Mouse (Mus musculus): Measurements from ENCODE around the gene Dapk3.
"Not testable (repeated sequence)": the region's sequence is repeated elsewhere in the genome, so short reads cannot be mapped to it uniquely, and the experiment has no call there.

Dapk3 gene

DNA sequence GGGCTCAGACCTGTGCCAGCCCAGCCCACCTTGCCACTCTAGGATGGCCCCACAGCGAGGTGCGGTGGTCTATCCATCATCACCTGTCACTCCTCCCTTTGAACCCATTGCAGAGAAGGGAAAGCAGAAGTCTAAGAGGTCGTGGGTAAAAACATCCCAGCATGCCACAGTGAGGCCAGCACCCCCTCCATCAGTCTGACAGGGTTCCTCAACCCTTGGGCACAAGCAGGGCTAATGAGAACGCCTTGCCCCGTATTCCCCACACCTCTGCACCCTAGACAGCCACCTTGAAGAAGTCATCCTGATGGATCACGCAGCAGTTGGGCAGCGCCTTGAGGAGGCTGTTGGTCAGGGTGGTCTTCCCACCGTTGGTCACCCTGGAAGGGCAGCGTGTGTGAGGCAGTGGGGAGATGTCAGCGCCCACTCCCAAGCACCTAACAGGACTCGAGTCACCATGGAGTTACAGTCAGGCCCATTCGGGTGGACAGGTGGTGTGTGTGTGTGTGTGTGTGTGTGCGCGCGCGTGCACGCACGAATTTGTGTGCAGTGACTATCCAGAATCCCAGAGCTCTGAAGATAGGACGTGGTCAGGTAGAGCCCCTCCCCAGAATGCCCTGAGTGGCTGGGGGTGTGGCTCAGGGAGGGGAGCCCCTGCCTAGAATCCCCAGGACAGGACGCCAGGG is 17.9 kb downstream of the Dapk3 start:
- no peak for DNase-seq (ENCODE audit: low spot score)

DNA sequence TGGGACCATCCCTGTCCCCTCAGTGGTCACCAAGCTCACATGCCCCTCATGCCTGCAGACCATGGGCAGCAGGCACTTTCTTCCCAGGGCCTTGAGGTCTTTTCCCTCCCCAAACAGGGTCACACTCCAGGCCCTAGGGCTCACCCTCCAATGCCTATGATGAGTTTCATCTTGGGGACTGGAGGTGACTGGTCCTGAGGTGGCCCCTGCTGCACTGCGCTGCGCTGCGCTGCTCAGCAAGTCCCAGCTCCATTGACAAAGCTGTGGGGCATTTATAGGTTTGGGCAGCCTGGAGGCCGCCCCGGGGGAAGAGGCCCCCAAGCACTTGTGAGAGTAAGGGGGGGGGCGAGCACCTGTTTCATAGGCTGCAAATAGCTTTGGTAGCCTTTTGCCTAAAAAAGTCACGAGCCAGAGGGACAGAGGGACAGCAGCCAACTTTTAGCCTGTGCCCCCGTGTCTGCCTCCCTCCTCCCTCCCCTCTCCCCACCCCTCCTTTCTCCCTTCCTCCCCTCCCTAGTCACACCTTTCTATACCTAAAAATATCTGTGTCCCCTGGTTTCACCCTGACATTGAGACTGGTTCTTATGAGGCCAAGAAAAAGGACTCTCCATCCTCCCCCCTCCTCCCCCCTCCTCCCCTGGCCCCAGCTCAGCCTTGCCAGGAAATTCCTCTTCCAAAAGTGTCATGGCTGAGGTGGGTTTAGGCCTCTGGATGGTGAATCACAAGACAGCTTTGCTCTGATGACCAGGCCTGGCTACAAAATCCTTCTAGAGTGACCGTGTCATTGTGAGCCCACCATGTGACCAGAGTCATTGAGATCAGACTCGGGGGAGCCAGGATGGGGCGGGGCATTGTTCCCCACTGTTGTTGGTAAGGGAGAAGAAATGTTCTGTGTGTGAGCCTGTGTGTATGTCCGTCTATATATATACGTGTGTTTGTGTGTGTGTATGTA is 19.3 kb downstream of the Dapk3 start, which contains the start of gene Nmrk2:
Gene Nmrk2 (minus strand): TSS at position 245 of the 952 bp plus-strand sequence.
- DNase-seq (ENCODE audit: low spot score), result no peak

DNA sequence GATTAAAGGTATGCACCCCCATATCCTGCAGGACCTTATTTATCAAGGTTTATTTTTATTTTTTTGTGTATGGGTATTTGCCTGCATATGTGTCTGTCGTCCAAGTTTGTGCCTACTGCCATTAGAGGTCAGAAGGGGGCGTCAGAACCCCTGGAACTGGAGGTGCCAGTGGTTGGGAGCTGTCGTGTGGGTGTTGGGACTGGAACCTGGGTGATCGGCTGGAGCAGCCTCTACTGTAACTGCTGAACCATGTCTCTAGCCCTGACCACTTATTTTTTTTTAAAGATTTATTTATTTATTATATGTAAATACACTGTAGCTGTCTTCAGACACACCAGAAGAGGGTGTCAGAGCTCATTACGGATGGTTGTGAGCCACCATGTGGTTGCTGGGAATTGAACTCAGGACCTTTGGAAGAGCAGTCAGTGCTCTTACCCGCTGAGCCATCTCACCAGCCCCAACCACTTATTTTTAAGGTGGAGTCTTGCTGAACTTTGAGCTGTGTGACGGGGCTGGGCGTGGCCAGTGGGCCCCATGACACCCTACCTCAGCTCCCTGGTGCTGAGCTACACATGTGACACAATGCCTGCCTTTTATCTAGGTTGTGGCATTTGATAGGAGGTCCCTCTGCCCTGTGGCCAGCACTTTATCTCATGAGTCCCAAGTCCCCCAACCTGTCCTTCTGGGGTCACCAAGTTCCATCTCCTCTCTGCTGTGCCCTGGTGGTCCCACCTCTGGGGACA is 20.3 kb downstream of the Dapk3 start:
- DNase-seq (ENCODE audit: low spot score), result no peak

DNA sequence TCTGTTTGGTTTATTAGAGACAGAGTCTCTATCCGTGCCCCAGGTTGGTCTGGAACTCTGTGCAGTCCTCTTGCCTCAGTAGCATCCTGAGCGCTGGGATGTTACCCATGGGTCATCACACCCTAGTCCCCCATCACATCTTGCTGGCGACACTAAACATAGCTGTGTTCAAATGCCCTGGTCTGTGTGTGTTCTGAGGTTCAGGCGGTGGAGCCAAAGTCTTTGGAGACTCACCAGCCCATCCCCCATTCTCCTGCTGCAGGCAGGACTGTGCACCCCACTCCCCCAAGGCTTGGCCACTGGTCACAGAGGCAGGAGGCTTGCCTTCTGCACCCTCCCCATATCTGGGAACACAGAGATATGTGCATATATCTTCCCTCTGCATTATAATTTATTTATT is 21.3 kb downstream of the Dapk3 start:
- DNase-seq (ENCODE audit: low spot score), result no peak

DNA sequence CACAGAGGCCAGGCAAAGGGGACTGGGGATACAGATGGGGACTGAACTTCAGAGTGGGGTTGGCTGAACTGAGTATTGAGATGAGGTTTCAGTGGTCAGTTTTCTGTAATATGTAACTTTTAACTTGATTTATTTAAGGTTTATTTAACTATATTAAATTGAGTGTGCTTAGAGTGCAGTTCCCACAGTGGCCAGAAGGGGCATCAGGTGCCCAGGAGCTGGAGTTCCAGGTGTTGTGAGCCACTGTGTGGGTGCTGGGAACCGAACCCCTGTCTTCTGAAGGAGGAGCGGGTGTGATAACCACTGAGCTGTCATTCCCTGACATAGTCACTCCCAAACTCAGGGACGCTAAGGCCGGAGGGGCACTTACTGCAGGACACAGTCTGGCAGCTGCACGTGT is 27.3 kb downstream of the Dapk3 start:
- DNase-seq (ENCODE audit: low spot score), result no peak

DNA sequence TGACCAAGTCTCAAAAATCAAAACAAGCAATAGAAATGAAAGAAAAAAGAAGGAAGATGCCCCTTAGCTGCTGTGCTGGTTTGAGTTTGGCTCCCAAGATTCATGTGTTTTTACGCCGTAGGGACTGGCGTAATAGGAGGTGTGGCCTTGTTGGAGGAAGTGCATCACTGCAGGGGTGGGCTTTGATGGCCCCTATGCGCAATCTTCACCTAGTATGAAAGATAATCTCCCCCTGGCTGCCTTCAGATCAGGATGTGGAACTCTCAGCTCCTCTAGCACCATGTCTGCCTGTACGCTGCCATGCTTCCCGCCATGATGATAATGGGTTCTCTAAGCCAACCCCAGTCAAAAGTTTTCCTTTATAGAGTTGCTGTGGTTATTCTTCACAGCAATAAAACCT is 33.5 kb downstream of the Dapk3 start:
- no peak for DNase-seq (ENCODE audit: low spot score)

DNA sequence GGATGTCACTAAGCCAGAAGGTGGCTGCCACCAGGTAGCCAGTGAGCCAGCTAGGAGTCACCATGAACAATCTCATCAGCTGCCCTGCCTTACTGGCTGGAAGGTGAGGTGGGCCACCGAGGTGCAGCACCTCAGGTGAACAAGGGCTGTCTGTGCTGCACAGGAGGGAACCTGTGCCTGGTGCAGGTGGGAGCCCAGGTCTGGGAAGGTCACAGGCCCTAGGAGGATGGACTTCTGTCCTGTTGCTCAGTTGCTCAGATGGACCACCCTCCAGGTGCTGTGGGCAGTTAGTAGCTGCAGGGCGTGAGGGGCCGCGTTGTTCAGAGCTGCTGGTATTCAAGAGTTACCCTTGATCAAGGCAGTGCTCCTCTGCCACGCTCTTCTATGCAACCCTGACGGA is 34.0 kb downstream of the Dapk3 start:
- DNase-seq (ENCODE audit: low spot score), result no peak

DNA sequence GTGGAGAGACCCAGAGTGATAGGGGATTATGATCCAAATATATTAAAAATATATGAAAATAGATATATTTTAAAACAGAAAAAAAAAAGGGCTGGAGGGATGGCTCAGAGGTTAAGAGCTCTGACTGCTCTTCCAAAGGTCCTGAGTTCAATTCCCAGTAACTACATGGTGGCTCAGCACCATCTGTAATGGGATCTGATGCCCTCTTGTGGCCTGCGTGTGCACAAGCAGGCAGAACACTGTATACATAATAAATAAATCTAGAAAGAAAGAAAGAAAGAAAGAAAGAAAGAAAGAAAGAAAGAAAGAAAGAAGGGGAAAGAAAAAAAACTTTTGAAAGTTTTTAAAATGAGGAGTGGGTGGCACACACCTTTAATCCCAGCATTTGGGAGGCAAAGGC is 34.5 kb downstream of the Dapk3 start:
- DNase-seq (ENCODE audit: low spot score), result not testable (repeated sequence)

DNA sequence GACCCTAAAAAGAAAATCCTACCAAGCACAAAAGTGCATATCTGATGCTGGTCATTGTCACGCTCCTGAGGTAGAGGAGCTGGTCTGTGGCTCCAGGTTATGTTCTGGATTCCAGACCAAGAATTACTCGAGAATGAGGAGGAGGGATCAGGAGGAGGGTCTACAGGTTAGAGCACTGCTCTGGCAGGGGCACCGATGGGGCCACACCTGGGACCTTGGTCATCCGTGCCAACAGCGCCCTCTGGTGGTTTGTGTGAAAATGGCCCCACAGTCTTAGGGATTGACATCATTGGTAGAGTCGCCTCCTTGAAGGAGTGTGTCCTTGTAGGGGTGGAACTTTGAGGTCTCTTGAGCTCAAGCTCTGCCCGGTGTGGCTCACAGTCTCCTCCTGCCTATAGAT is 35.2 kb downstream of the Dapk3 start:
- DNase-seq (ENCODE audit: low spot score), result peak; percentile 58

DNA sequence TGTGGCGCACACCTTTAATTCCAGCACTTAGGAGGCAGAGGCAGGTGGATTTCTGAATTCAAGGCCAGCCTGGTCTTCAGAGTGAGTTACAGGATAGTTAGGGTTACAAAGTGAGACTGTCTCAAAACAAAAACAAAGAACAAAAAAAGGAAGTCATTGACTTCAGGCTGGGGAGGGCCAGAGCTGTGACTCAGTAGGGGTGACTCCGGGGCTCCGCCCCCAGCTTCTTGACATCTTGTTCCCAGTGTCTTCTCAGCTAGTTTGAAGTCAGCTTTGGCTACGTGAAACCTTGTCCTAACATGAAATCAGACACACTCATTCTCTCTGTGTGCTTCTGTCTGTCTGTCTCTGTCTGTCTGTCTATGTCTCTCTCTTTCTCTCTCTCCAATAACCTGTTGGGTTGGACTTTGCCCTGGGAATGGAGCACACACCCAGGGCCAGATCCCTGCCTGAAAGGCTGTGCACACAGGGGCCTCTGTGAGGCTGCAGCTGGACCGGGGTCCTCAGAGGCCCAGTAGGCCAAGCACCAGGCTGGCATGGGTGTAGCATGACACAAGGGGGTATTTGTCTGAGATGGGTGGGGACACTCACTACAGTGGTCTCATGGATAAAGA is 38.7 kb downstream of the Dapk3 start:
- no peak for DNase-seq (ENCODE audit: low spot score)

DNA sequence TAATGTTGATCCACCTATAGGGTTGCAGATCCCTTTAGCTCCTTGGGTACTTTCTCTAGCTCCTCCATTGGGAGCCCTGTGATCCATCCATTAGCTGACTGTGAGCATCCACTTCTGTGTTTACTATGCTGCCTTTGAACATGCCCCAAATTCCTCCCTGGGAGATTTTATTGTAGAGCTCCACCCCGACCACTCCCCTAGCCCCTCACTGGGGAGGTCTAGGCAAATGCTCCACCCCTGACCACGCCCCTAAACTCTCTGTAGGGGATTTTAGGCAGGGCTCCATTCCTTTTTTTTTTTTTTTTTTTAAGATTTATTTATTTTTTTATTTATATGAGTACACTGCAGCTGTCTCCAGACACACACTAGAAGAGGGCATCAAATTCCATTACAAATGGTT is 40.9 kb downstream of the Dapk3 start:
- DNase-seq (ENCODE audit: low spot score), result not testable (repeated sequence)

DNA sequence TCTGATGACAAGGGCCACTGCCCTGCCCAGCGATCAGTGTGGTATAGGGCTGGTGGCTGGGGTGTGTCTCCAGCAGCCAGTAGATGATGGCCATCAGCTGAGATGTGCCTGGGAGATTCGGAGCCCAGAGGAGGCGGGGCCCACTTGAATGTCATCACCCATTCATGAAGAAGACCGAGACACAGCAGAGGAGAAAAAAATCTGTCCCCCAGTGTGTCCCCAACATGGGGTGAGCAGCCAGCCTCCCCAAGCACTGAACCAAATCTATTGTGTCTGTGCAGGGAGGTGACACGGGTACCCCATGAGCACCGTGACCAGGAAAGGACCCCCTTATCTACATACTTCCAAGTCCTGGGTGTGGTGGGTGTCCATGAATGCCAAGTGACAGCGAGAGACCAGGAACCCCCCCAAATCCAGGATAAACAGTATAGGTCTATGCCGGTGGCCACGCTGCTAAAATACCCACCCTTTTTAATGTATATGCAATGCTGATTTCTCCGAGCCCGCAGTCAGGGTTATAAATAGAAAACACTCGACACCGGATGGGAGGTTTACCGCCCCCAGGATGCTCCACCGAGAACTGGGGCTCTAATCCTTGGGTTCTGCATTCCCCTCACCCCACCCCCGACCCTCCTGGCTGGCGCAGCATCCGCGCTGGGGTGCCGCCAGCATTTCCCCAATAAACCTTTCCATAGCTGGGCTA is 47.1 kb downstream of the Dapk3 start:
- no peak for DNase-seq (ENCODE audit: low spot score)

DNA sequence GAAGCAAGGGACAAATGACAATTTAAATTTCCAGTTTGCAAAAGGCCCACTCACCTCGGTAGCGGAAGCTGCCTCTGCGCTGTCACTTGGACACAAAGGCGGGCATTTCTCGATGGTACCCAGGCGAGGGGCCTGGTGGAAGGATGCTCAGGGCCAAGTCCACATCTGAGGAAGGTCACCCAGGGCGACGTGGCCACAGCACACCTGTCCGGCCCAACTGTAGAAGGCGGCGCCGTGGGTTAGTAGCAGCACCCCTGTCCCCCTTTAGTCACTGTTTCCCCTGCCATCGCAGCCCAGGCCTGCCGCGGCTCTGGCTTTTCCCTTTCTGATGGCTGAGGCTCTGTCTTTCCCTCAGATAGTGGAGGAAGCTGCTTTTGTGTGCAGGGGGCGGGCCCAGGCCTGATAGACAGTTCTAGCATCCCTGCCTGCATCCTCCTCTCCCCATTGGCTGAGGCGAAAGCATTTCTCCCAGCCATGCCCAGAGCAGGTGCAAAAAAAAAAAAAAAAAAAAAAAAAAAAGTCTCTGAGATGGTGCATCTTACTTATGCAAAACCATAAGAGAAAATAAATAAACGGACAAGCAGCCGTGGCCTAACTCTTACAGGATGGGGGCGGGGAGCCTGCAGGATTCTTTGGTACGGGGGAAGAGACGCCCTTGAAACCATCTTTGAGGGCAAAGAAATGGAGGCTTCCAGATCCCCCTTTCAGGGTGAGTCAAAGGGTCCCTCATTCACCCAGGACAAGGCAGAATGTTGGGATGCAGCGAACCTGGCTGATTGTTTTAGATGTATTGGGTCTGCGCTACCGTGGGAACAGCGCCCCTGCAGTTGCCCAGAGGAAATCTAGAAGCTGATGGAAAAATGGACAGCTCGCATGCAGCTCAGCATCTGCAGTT is 47.9 kb downstream of the Dapk3 start, which contains the start of gene Atcay:
Gene Atcay (minus strand): TSS at position 396 of the 895 bp plus-strand sequence.
- no peak for DNase-seq (ENCODE audit: low spot score)

DNA sequence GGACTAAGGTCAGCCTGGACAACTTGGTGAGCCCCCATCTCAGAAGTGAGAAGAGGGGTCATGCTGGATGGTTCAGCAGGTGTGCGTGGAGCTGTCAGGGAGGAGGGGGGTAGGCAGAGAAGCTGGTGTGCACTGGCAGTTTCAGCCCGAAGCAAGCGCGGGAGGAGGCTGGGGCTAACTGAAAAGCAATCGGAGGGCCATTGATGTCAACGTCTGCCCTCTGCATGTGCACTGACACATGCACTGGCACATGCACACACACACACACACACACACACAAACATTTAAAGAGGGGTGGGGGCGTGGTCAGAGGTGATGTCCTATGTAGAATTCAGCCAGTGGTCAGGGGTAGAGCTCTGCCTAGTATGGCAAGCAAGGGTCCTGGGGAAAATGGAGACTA is 48.6 kb downstream of the Dapk3 start:
- DNase-seq (ENCODE audit: low spot score), result no peak

DNA sequence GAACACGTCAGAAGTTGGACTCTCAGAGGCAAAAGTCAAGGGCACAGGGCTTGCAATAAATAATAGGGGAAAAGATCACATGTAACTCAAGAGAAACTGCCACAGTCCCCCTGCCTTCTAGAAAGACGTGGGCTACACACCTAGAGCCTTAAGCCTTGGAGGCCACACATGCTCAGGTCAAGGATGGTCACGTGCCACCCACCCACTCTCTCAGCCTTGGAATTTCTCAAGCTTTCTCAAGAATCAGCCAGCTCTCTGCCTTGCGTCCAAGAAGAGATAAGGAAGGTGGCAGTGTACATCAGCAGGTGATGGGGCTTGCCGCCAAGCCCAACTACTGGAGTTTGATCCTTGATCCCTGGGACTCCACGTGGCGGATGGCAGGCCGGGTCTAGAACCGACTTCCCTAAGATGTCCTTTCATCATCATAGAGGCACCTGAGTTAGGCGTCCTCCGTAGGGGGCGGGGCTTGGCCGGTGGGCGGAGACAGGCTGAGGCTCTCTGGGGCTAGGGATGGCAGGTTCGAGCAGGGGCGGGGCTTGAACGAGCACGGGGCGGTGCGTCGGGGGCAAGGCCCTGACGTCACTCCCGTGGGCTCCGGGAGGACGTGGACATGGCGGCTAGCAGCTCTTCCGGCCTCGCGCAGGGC is 49.9 kb downstream of the Dapk3 start, which contains the start of gene Zfr2:
Gene Zfr2 (plus strand): TSS at position 576 of the 646 bp plus-strand sequence.
- DNase-seq (ENCODE audit: low spot score), result peak; percentile 91

DNA sequence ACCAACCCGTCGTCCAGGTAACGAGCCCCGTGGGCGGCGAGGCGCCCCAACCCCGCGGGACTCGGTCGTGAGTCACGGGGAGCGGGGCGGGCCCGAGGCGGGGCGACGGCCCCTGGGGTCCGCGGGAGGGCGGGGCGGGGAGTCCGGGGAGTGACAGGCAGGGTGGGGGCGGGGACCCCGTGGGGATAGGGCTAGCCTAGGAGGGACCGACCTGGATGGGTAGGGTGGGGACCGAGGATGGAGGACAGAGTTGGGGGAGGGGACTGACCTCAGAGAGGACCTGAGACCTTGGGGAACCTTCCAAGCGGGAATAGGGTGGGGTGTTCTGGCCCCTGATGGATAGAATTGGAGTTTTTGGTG is 50.4 kb downstream of the Dapk3 start:
- DNase-seq (ENCODE audit: low spot score), result no peak

DNA sequence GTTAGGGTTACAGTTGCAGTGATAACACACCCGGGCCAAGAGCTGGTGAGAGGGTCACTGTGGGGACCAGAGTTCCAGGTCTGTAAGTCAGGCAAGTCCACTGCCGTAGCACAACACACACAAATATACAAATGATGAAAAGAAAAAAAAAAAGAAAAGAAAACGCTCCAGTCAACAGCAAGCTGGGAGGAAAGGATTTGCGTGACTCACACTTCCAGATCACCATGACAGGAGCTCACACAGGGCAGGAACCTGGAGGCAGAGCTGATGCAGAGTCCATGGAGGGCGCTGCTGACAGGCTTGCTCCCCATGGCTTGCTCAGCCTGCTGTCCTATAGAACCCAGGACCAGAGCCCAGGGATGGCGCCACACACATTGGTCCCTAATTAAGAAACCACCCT is 51.4 kb downstream of the Dapk3 start:
- no peak for DNase-seq (ENCODE audit: low spot score)

DNA sequence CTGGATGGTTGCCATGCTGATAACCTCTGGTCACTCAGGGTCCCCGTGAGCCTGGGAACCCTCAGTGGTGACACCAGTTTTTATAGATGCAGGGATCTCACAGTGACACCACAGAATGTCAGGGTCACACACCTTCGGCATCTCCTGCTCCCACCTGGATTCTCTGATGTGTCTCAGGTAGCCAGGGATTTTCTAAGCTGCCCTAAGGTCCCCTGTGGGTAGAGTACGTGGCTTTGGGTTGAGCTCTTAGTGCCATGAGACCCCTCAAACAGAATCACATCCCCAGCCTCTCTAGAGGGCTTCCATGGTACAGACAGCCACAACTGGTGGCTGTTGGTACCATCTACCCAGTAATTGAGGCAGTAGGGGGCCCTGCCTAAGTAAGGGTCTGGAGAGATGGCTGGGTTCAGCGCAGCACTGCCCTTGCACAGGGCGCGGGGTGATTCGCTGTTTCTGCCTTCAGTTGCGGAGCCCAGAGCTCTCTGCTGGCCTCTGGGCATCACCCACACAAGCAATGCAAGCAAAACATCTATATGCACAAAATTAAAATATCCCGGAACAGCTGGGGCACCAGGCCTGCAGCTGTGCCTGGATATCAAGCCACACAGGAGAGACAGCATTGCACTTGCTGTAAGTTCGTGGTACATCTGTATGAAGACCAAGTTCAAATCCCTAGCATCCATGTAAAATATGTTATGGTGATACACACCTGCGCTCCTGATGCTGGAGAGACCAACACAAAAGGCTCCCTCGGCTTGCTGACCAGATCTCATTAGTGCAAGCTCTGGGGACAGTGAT is 53.9 kb downstream of the Dapk3 start:
- no peak for DNase-seq (ENCODE audit: low spot score)

DNA sequence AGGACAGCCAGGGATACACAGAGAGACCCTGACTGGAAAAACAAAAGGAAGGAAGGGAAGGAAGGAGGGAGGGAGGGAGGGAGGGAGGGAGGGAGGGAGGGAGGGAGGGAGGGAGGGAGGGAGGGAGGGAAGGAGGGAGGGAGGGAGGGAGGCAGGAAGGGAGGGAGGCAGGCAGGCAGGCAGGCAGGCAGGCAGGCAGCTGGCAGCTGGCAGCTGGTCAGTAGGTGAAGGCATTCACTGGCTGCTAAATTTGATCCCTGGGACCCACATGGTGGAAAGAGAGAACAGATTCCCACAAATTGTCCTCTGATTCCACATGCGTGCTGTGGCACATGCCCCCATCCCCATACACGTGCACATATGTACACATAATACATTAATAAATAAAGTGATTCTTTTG is 55.8 kb downstream of the Dapk3 start:
- DNase-seq (ENCODE audit: low spot score), result no peak
